Mouse (Mus musculus): ENCODE data around the gene Akap6. TPM values are rescaled to one million over a fixed set of nuclear protein-coding genes. Genes with fewer than 3 reads are reported as not detected.
A peak's percentile ranks its signal among the peaks of the same experiment; 100 is the strongest.

The Akap6 gene
- polyA plus RNA-seq, 1 experiment: 6.6 TPM

DNA sequence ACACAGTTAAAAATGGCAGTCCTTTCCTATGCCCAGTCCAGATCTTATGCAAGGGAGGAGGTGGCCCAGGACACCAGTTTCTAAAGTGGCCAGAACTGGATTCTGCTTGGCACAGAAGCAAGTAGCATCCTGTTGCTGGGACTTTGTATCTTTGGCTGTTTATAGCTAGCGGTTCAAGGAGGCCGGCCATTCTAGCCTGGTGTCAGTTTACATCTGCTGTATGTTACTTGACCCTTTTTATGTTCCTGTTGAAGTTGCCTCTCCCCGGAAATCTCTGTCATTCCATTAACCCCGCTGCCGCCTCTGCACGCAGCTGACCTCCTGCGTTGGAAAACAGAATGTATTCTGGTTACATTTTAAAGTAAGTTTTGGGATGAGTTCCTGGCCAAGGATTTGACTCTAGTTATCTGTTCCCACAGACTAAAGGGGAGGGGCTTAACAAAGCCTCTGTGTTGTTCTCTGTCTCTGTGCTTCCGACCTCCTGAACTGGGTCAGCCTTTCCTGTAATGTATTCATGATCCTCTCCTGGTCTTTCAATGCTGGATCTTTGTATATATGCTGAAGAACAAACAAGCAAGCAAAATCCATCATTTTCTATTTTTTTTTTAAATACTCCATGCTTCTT lies 168.9 kb downstream of the Akap6 start:
- Histone ChIP-seq H3K4me2 (ENCODE audit: low read depth) (peak overlapping the region; percentile 62), H3K4me3 (no peak overlapping the region), H3K36me3 (ENCODE audit: control insufficient read depth, insufficient read depth) (peaks cover 4% of the 10 kb centered on the region), H3K79me2 (ENCODE audit: control insufficient read depth, insufficient read depth) (peaks cover 53% of the 10 kb centered on the region), H3ac (ENCODE audit: control insufficient read depth, insufficient read length) (no peak overlapping the region), H3K27me3 (ENCODE audit: control insufficient read depth, insufficient read depth, insufficient read length) (no peaks in the 10 kb centered on the region)
- TF ChIP-seq MYOG (IDR thresholded peaks at IDR 0.05; ENCODE audit: control insufficient read depth in 1 of 3, insufficient read depth in 1 of 3, insufficient read length in 2 of 3, low read depth in 2 of 3) (peak in 1 of 3 experiments; percentile 20), CEBPB (IDR thresholded peaks at IDR 0.05; ENCODE audit: insufficient read depth, poor library complexity, severe bottlenecking) (no peak), POLR2AphosphoS2 (IDR thresholded peaks at IDR 0.05; ENCODE audit: insufficient read length, low read depth) (no peak), SRF (IDR thresholded peaks at IDR 0.05; ENCODE audit: control insufficient read depth, insufficient read length, low read depth) (no peak), MAX (IDR thresholded peaks at IDR 0.05; ENCODE audit: low read depth) (no peak), TCF12 (IDR thresholded peaks at IDR 0.05; ENCODE audit: insufficient read depth, poor library complexity, severe bottlenecking) (peak; percentile 46), POLR2A (IDR thresholded peaks at IDR 0.05; ENCODE audit: insufficient read length, low read depth) (no peak), MYOD1 (IDR thresholded peaks at IDR 0.05; ENCODE audit: control insufficient read depth in 1 of 3, insufficient read length in 2 of 3, low read depth in 2 of 3) (peak in 1 of 3 experiments; percentile 38)

DNA sequence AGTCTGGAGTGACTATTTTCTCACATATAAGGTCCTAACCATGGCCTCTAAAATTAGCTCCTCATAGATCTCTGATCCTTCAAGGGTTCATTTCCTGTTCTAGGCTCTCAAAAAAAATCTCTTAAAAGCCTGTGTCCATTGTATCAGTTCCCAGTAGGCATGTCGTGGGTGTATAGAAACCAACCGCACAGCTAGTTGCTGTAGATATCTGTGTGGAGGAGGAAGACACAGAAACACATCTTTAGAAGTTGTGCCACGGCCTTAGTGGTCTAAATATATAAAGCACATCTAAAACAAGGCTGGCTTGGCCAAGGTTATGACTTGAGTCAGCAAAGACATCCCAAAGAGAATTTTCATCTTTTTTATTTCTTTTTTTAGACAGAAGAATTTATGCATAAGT lies 172.4 kb downstream of the Akap6 start:
- Histone ChIP-seq H3K4me3 (no peak overlapping the region), H3K79me2 (ENCODE audit: control insufficient read depth, insufficient read depth) (peaks cover 38% of the 10 kb centered on the region), H3K36me3 (ENCODE audit: control insufficient read depth, insufficient read depth) (no peaks in the 10 kb centered on the region), H3ac (ENCODE audit: control insufficient read depth, insufficient read length) (no peak overlapping the region), H3K27me3 (ENCODE audit: control insufficient read depth, insufficient read depth, insufficient read length) (no peaks in the 10 kb centered on the region), H3K4me2 (ENCODE audit: low read depth) (peak overlapping the region; percentile 14)
- TF ChIP-seq CEBPB (IDR thresholded peaks at IDR 0.05; ENCODE audit: insufficient read depth, poor library complexity, severe bottlenecking) (no peak), POLR2A (IDR thresholded peaks at IDR 0.05; ENCODE audit: insufficient read length, low read depth) (no peak), TCF3 (IDR thresholded peaks at IDR 0.05; ENCODE audit: insufficient read length, low read depth) (no peak), MAX (IDR thresholded peaks at IDR 0.05; ENCODE audit: low read depth) (no peak), SRF (IDR thresholded peaks at IDR 0.05; ENCODE audit: control insufficient read depth, insufficient read length, low read depth) (no peak), USF1 (IDR thresholded peaks at IDR 0.05; ENCODE audit: low read depth) (no peak), MYOD1 (IDR thresholded peaks at IDR 0.05; ENCODE audit: control insufficient read depth in 1 of 3, insufficient read length in 2 of 3, low read depth in 2 of 3) (no peak), TCF12 (IDR thresholded peaks at IDR 0.05; ENCODE audit: insufficient read depth, poor library complexity, severe bottlenecking) (no peak), POLR2AphosphoS2 (IDR thresholded peaks at IDR 0.05; ENCODE audit: insufficient read length, low read depth) (no peak), E2F4 (IDR thresholded peaks at IDR 0.05; ENCODE audit: insufficient read depth) (no peak), MYOG (IDR thresholded peaks at IDR 0.05; ENCODE audit: control insufficient read depth in 1 of 3, insufficient read depth in 1 of 3, insufficient read length in 2 of 3, low read depth in 2 of 3) (no peak), REST (IDR thresholded peaks at IDR 0.05; ENCODE audit: insufficient read depth, insufficient read length) (no peak)

GRCm38 (mm10) chr12:52874332-52874923 lies 175.2 kb downstream of the Akap6 start:
- H3ac ChIP-seq (ENCODE audit: control insufficient read depth, insufficient read length): no peak overlapping the region
- H3K4me2 ChIP-seq (ENCODE audit: low read depth): peak overlapping the region; percentile 57
- H3K27me3 ChIP-seq (ENCODE audit: control insufficient read depth, insufficient read depth, insufficient read length): no peaks in the 10 kb centered on the region
- TF ChIP-seq SRF (IDR thresholded peaks at IDR 0.05; ENCODE audit: control insufficient read depth, insufficient read length, low read depth) (no peak), CEBPB (IDR thresholded peaks at IDR 0.05; ENCODE audit: insufficient read depth, poor library complexity, severe bottlenecking) (no peak), REST (IDR thresholded peaks at IDR 0.05; ENCODE audit: insufficient read depth, insufficient read length) (no peak), MYOG (IDR thresholded peaks at IDR 0.05; ENCODE audit: control insufficient read depth in 1 of 3, insufficient read depth in 1 of 3, insufficient read length in 2 of 3, low read depth in 2 of 3) (no peak), MYOD1 (IDR thresholded peaks at IDR 0.05; ENCODE audit: control insufficient read depth in 1 of 3, insufficient read length in 2 of 3, low read depth in 2 of 3) (no peak), E2F4 (IDR thresholded peaks at IDR 0.05; ENCODE audit: insufficient read depth) (no peak), USF1 (IDR thresholded peaks at IDR 0.05; ENCODE audit: low read depth) (no peak), POLR2AphosphoS2 (IDR thresholded peaks at IDR 0.05; ENCODE audit: insufficient read length, low read depth) (no peak), POLR2A (IDR thresholded peaks at IDR 0.05; ENCODE audit: insufficient read length, low read depth) (no peak), TCF3 (IDR thresholded peaks at IDR 0.05; ENCODE audit: insufficient read length, low read depth) (no peak), TCF12 (IDR thresholded peaks at IDR 0.05; ENCODE audit: insufficient read depth, poor library complexity, severe bottlenecking) (no peak), MAX (IDR thresholded peaks at IDR 0.05; ENCODE audit: low read depth) (no peak)
- no peak overlapping the region for H3K4me3 ChIP-seq
- no peaks in the 10 kb centered on the region for H3K36me3 ChIP-seq (ENCODE audit: control insufficient read depth, insufficient read depth)
- H3K79me2 ChIP-seq (ENCODE audit: control insufficient read depth, insufficient read depth): peaks cover 53% of the 10 kb centered on the region

GRCm38 (mm10) chr12:52876065-52876464 lies 176.9 kb downstream of the Akap6 start:
- Histone ChIP-seq H3K79me2 (ENCODE audit: control insufficient read depth, insufficient read depth) (peaks cover 38% of the 10 kb centered on the region), H3K27me3 (ENCODE audit: control insufficient read depth, insufficient read depth, insufficient read length) (no peaks in the 10 kb centered on the region), H3K4me3 (no peak overlapping the region), H3K36me3 (ENCODE audit: control insufficient read depth, insufficient read depth) (peaks cover 3% of the 10 kb centered on the region), H3K4me2 (ENCODE audit: low read depth) (no peak overlapping the region), H3ac (ENCODE audit: control insufficient read depth, insufficient read length) (no peak overlapping the region)
- peak; percentile 61 for TF ChIP-seq USF1 (IDR thresholded peaks at IDR 0.05; ENCODE audit: low read depth)
- no peak for TF ChIP-seq MYOD1 (IDR thresholded peaks at IDR 0.05; ENCODE audit: control insufficient read depth in 1 of 3, insufficient read length in 2 of 3, low read depth in 2 of 3)

Data from myocyte (in vitro differentiated cells).